Mouse (Mus musculus) liver, postnatal 0 days (tissue): ENCODE results near the gene Sptbn4.

Experiments used
- CTCF ChIP-seq: sonication (generic); IDR thresholded peaks from 2 replicates; pipeline ENCODE4 v1.5.1; 2016; ENCODE audit warnings: antibody characterized with exemption, low read depth
- EP300 ChIP-seq: IDR thresholded peaks from 2 replicates; pipeline ENCODE4 v1.6.1; 2016; ENCODE audit warnings: antibody characterized with exemption, low read depth, mild to moderate bottlenecking

DNA sequence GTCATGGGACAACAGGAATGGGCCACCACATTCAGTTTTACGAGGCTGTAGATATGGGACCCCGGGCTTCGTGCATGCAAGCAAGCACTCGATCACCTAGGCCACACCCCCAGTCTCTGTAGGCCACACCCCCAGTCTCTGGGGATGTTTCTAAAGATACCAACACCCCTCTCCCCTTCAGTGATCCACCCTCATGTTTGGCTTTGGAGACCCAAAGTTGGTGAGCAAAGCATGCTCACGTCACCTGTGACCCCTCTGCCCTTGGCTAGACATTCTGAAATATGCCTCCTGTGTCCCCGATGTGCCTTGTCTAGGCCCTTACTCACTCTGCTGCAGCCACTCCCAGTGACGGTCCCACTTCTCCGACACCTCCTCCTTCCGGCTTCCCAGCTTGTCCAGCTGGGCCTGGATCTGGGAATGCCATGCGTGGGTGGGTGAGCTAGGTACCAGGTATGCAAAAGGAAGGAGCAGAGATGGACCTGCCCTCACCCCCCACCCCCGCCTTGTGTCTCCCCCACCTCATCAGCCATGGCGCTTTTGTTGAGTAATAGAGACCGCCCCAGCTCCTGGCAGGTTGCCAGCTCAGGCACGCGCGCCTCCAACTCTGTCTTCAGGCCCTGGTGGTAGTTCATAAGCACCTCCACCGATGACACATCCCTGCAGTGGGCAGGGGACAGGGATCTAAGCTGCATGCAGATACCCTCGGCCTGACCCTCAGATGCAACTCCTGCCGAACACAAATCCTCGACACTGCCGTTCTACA is 81.2 kb downstream of the Sptbn4 start:
- TF ChIP-seq CTCF: no peak
- TF ChIP-seq EP300: no peak
